Comparison of ENCODE assay signal across 9 mouse cellular contexts in the genomic region with DNA sequence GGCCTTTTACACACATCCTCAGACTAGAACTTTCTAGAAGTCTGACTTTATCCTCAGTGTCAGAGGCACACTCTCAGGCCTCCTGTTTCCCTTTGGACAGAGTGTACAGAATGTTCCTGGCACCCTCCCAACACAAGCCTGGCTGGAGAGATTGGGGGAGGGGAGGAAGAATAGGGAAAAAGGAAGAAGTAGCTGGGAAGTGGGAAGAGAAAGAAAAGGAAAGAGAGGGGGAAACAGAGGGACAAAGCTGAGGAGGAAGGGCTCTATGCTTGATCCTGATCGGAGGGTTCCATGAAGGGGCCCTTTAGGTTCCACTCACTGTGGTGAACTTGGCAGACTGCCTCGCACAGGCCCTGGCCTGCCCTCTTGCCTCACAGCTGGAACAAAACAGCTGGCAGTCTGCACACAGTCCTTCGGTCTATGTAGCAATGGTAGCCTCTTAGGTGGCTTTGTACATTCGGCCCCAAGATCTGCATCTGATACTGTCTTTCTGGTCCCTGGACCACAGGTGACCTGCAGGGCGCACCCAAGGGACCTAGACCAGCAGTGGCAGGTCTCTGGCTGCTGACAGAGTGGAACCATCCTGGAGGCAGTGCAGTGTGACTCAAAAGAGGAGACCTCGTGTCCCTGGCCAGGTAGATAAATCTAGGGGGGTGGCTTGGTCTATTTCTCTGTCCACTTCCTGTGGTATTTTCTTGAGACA. TPM values are rescaled to one million over a fixed set of nuclear protein-coding genes. Genes with fewer than 3 reads are reported as not detected.
A peak's percentile ranks its signal among the peaks of the same experiment; 100 is the strongest.
DNase-seq lines count a peak whose midpoint lies in the region; ATAC-seq lines count a peak whose summit lies in the region.
"Had no signal": no experiment of that assay in that cellular context is flagged by ENCODE, and none has a peak within 500 bp of the region (broad histone marks: within the 10 kb centered on the region; RNA-seq: fewer than 3 reads in every experiment).

No protein-coding gene starts in this region.

- no peak overlapping the region for H3K9ac ChIP-seq in embryonic facial prominence, embryonic 14.5 days (ENCODE audit: low read depth, low read length)
- H3K9ac ChIP-seq in liver, embryonic 16.5 days (ENCODE audit: low read depth, low read length): no peak overlapping the region
- H3K9ac ChIP-seq in stomach, embryonic 16.5 days (ENCODE audit: low read length): no peak overlapping the region
- H3K9ac ChIP-seq: hindbrain, embryonic 15.5 days had no signal

- peak; percentile 63 to 79 for DNase-seq in left cerebral cortex, postnatal 14 days (ENCODE audit: low spot score in 2 of 2)
- no peak for DNase-seq in left cerebral cortex, adult 8-10 months (ENCODE audit: low spot score in 2 of 2)
- DNase-seq in adrenal gland, adult 18-20 months (ENCODE audit: low spot score in 2 of 2): peak; percentile 70 to 72
- DNase-seq in embryonic facial prominence, embryonic 14.5 days (ENCODE audit: low spot score): peak; percentile 84
- DNase-seq in heart, postnatal 4 days: peak; percentile 89

- WGBS in embryonic facial prominence, embryonic 14.5 days: 60% methylated on average over 6 of the region's 6 CpGs
- WGBS in liver, embryonic 16.5 days (ENCODE audit: insufficient replicate concordance): 55% methylated on average over 6 of the region's 6 CpGs
- WGBS in stomach, embryonic 16.5 days: 43% methylated on average over 6 of the region's 6 CpGs

- no peaks in the 10 kb centered on the region for H3K9me3 ChIP-seq in embryonic facial prominence, embryonic 14.5 days (ENCODE audit: control insufficient read depth, low read length)
- H3K9me3 ChIP-seq in liver, embryonic 16.5 days (replicated peaks; ENCODE audit: control insufficient read depth, low read length): no peaks in the 10 kb centered on the region
- H3K9me3 ChIP-seq in stomach, embryonic 16.5 days (replicated peaks; ENCODE audit: control insufficient read depth, low read length): no peaks in the 10 kb centered on the region
- H3K9me3 ChIP-seq: hindbrain, embryonic 15.5 days had no signal

- intact Hi-C loops in left cerebral cortex, postnatal 14 days (cut with DNase I): no loop called here

- peaks cover 10% of the 10 kb centered on the region for H3K4me1 ChIP-seq in embryonic facial prominence, embryonic 14.5 days (ENCODE audit: control insufficient read depth, insufficient read depth, low read length)
- H3K4me1 ChIP-seq in liver, embryonic 16.5 days (ENCODE audit: control insufficient read depth, low read depth, low read length): no peaks in the 10 kb centered on the region; the same call in 1 of the 2 replicates
- H3K4me1 ChIP-seq in stomach, embryonic 16.5 days (ENCODE audit: control insufficient read depth, insufficient read depth, low read length): peaks cover 15% of the 10 kb centered on the region

- H3K27me3 ChIP-seq in embryonic facial prominence, embryonic 14.5 days (replicated peaks; ENCODE audit: control insufficient read depth, insufficient read depth, low read length): no peaks in the 10 kb centered on the region
- H3K27me3 ChIP-seq in liver, embryonic 16.5 days (ENCODE audit: control insufficient read depth, insufficient read depth, low read depth, low read length): no peaks in the 10 kb centered on the region
- no peaks in the 10 kb centered on the region for H3K27me3 ChIP-seq in stomach, embryonic 16.5 days (ENCODE audit: control insufficient read depth, insufficient read depth, low read length)
- H3K27me3 ChIP-seq: hindbrain, embryonic 15.5 days had no signal

- H3K27ac ChIP-seq in embryonic facial prominence, embryonic 14.5 days (replicated peaks; ENCODE audit: low read depth, low read length): peak overlapping the region; percentile 36; the same call in 1 of the 2 replicates
- peak overlapping the region; percentile 33 for H3K27ac ChIP-seq in liver, embryonic 16.5 days (ENCODE audit: low read length)
- H3K27ac ChIP-seq in stomach, embryonic 16.5 days (ENCODE audit: low read length): peak overlapping the region; percentile 87
- H3K27ac ChIP-seq: hindbrain, embryonic 15.5 days had no signal

- H3K36me3 ChIP-seq in embryonic facial prominence, embryonic 14.5 days (ENCODE audit: control insufficient read depth, insufficient read depth, low read length): peaks cover 17% of the 10 kb centered on the region; the same call in 1 of the 2 replicates
- H3K36me3 ChIP-seq in liver, embryonic 16.5 days (ENCODE audit: control insufficient read depth, insufficient read depth): no peaks in the 10 kb centered on the region; the same call in 1 of the 2 replicates
- peaks cover 6% of the 10 kb centered on the region; the same call in 1 of the 2 replicates for H3K36me3 ChIP-seq in stomach, embryonic 16.5 days (ENCODE audit: control insufficient read depth, insufficient read depth, low read length)

- ATAC-seq in embryonic facial prominence, embryonic 14.5 days (ENCODE audit: low read depth): peak; percentile 86
- peak; percentile 77 for ATAC-seq in liver, embryonic 16.5 days (ENCODE audit: low read depth)
- peak; percentile 86 for ATAC-seq in stomach, embryonic 16.5 days (ENCODE audit: insufficient read depth, low FRiP score)
- ATAC-seq in activated CD4-positive, CD25-positive, alpha-beta regulatory T cell, adult 4 months: no peak

- no peak overlapping the region for H3K4me3 ChIP-seq in embryonic facial prominence, embryonic 14.5 days (ENCODE audit: low read depth, low read length)
- H3K4me3 ChIP-seq in liver, embryonic 16.5 days (ENCODE audit: low read depth, low read length): no peak overlapping the region
- no peak overlapping the region for H3K4me3 ChIP-seq in stomach, embryonic 16.5 days (replicated peaks; ENCODE audit: low read length)
- H3K4me3 ChIP-seq: hindbrain, embryonic 15.5 days had no signal

- no peak overlapping the region for H3K4me2 ChIP-seq in embryonic facial prominence, embryonic 14.5 days (ENCODE audit: low read depth, low read length)
- H3K4me2 ChIP-seq in liver, embryonic 16.5 days (ENCODE audit: low read depth, low read length): no peak overlapping the region
- H3K4me2 ChIP-seq in stomach, embryonic 16.5 days (ENCODE audit: low read depth, low read length): no peak overlapping the region
- H3K4me2 ChIP-seq: hindbrain, embryonic 15.5 days had no signal

RNA-seq across cellular contexts. Expression of a gene that starts 22.6 kb away (rescaled TPM):
- 10 to 100 TPM; 18.8 to 26.1 TPM for total RNA-seq in left cerebral cortex, postnatal 14 days (2021)
- total RNA-seq in left cerebral cortex, adult 8-10 months (2022): 10 to 100 TPM; 18.4 to 36.8 (median 25.1) TPM
- total RNA-seq in adrenal gland, adult 18-20 months (2021): 10 to 100 TPM; 46.7 to 66.6 TPM
- polyA plus RNA-seq in embryonic facial prominence, embryonic 14.5 days (2014; fragmentation: Nextera tagmentation; extraction: Ambion mirVana): 3.9 and 4.7 TPM in 2 replicates
- 10 to 100 TPM in 1 of 2 experiments, 1 to 10 TPM in 1; 8.5 to 11.2 TPM for total RNA-seq in heart, postnatal 4 days (2021)
- 3.6 and 4.1 TPM in 2 replicates for polyA plus RNA-seq in liver, embryonic 16.5 days (2015; fragmentation: Nextera tagmentation; extraction: Ambion mirVana)
- 7.7 and 8.9 TPM in 2 replicates for polyA plus RNA-seq in stomach, embryonic 16.5 days (2015; fragmentation: Nextera tagmentation; extraction: Ambion mirVana)
- polyA plus RNA-seq in activated CD4-positive, CD25-positive, alpha-beta regulatory T cell, adult 4 months (2017; shearing (Covaris generic)): under 1 TPM; 0.52 to 0.89 TPM

RNA-seq across cellular contexts. Expression of a gene that starts 22.7 kb away (rescaled TPM):
- total RNA-seq in left cerebral cortex, postnatal 14 days (2021): 10 to 100 TPM; 16.5 to 21.0 TPM
- total RNA-seq in left cerebral cortex, adult 8-10 months (2022): 10 to 100 TPM; 17.5 to 22.3 (median 21.8) TPM
- total RNA-seq in adrenal gland, adult 18-20 months (2021): 100 to 1,000 TPM; 255 to 373 TPM
- polyA plus RNA-seq in embryonic facial prominence, embryonic 14.5 days (2014; fragmentation: Nextera tagmentation; extraction: Ambion mirVana): 106 and 114 TPM in 2 replicates
- total RNA-seq in heart, postnatal 4 days (2021): 10 to 100 TPM; 29.6 to 30.6 TPM
- polyA plus RNA-seq in liver, embryonic 16.5 days (2015; fragmentation: Nextera tagmentation; extraction: Ambion mirVana): 18.6 and 19.7 TPM in 2 replicates
- 58.6 and 67.2 TPM in 2 replicates for polyA plus RNA-seq in stomach, embryonic 16.5 days (2015; fragmentation: Nextera tagmentation; extraction: Ambion mirVana)
- polyA plus RNA-seq in activated CD4-positive, CD25-positive, alpha-beta regulatory T cell, adult 4 months (2017; shearing (Covaris generic)): 10 to 100 TPM; 14.6 to 17.3 TPM

RNA-seq across cellular contexts. Expression of a gene that starts 37.9 kb away (rescaled TPM):
- 10 to 100 TPM; 49.9 to 56.0 TPM for total RNA-seq in left cerebral cortex, postnatal 14 days (2021)
- 10 to 100 TPM; 48.1 to 54.9 (median 52.2) TPM for total RNA-seq in left cerebral cortex, adult 8-10 months (2022)
- 100 to 1,000 TPM in 1 of 2 experiments, 10 to 100 TPM in 1; 93.7 to 121 TPM for total RNA-seq in adrenal gland, adult 18-20 months (2021)
- polyA plus RNA-seq in embryonic facial prominence, embryonic 14.5 days (2014; fragmentation: Nextera tagmentation; extraction: Ambion mirVana): 138 and 146 TPM in 2 replicates
- 10 to 100 TPM; 58.2 to 59.1 TPM for total RNA-seq in heart, postnatal 4 days (2021)
- 57.6 and 63.2 TPM in 2 replicates for polyA plus RNA-seq in liver, embryonic 16.5 days (2015; fragmentation: Nextera tagmentation; extraction: Ambion mirVana)
- 113 and 115 TPM in 2 replicates for polyA plus RNA-seq in stomach, embryonic 16.5 days (2015; fragmentation: Nextera tagmentation; extraction: Ambion mirVana)
- 10 to 100 TPM; 37.7 to 41.9 TPM for polyA plus RNA-seq in activated CD4-positive, CD25-positive, alpha-beta regulatory T cell, adult 4 months (2017; shearing (Covaris generic))

RNA-seq across cellular contexts. Expression of a gene that starts 57.9 kb away (rescaled TPM):
- 10 to 100 TPM; 14.9 to 16.3 TPM for total RNA-seq in left cerebral cortex, postnatal 14 days (2021)
- 10 to 100 TPM; 12.5 to 15.3 (median 13.9) TPM for total RNA-seq in left cerebral cortex, adult 8-10 months (2022)
- total RNA-seq in adrenal gland, adult 18-20 months (2021): 10 to 100 TPM; 10.8 to 12.7 TPM
- 5.5 and 6.8 TPM in 2 replicates for polyA plus RNA-seq in embryonic facial prominence, embryonic 14.5 days (2014; fragmentation: Nextera tagmentation; extraction: Ambion mirVana)
- total RNA-seq in heart, postnatal 4 days (2021): 1 to 10 TPM; 4.3 to 4.6 TPM
- polyA plus RNA-seq in liver, embryonic 16.5 days (2015; fragmentation: Nextera tagmentation; extraction: Ambion mirVana): 1.5 and 2.0 TPM in 2 replicates
- polyA plus RNA-seq in stomach, embryonic 16.5 days (2015; fragmentation: Nextera tagmentation; extraction: Ambion mirVana): 7.3 and 7.9 TPM in 2 replicates
- polyA plus RNA-seq in activated CD4-positive, CD25-positive, alpha-beta regulatory T cell, adult 4 months (2017; shearing (Covaris generic)): 1 to 10 TPM; 3.0 to 3.1 TPM

Comparison
In these comparisons a context has a peak if more than half of its experiments do, and no peak if none do; other contexts are left out.
1. DNase-seq: peak in left cerebral cortex, postnatal 14 days (2 of 2), adrenal gland, adult 18-20 months (2 of 2), embryonic facial prominence, embryonic 14.5 days (single experiment) and heart, postnatal 4 days (single experiment); none in left cerebral cortex, adult 8-10 months (0 of 2).
2. H3K27ac ChIP-seq: peak in every context shown above with its lines; median percentile 87 in stomach, embryonic 16.5 days; 36 in embryonic facial prominence, embryonic 14.5 days; 33 in liver, embryonic 16.5 days.
3. RNA of a gene that starts 22.7 kb away (total RNA-seq): 255 to 373 TPM in adrenal gland, adult 18-20 months; 29.6 to 30.6 TPM in heart, postnatal 4 days, 17.5 to 22.3 TPM in left cerebral cortex, adult 8-10 months and 16.5 to 21.0 TPM in left cerebral cortex, postnatal 14 days; every median in the first group is over 4 times any median in the second.